Mouse (Mus musculus) left cerebral cortex, adult 2 months (tissue): Measurements from ENCODE around the gene Bcor. TPM values are rescaled to one million over a fixed set of nuclear protein-coding genes. Genes with fewer than 3 reads are reported as not detected.

Experiments used
- DNase-seq, 2 experiments: peaks; one replicate each; pipeline ENCODE4 v3.0.0; 2021 to 2022; ENCODE audit warnings: low spot score in 2 of 2, mixed read lengths in 1 of 2; ENCODE audit errors: extremely low spot score in 1 of 2
- H3K27ac ChIP-seq: fragments of 200-600 bp; 2 replicates; pipeline ENCODE4 v1.8.1; 2022
- H3K4me3 ChIP-seq: fragments of 200-600 bp; 2 replicates; pipeline ENCODE4 v1.8.1; 2022
- CTCF ChIP-seq: fragments of 200-600 bp; IDR thresholded peaks from 2 replicates; pipeline ENCODE4 v1.8.1; 2022; ENCODE audit warnings: antibody characterized with exemption, mild to moderate bottlenecking, moderate library complexity
- intact Hi-C: fragments of 180-260 bp; cut with DNase I; formaldehyde crosslinking; loops from one replicate; pipeline ENCODE4 v1.15.1; 2025
- total RNA-seq, 2 experiments: library from RNA; stranded (reverse); gene quantifications; 2 replicates each; pipeline ENCODE4 v1.2.3; 2021

Gene Bcor
- total RNA-seq, 2 experiments from 2014 or later: 33.4 to 38.0 TPM

GRCm38 (mm10) chrX:12005181-12006030, 154.7 kb downstream of the Bcor start:
- peak in 1 of 2 experiments; percentile 24 for DNase-seq
- TF ChIP-seq CTCF: no peak
- intact Hi-C loops: loop anchor here (2.0 to 10.0 kb wide), 7 partner anchors 73 to 341 kb away; no protein-coding TSS in a partner anchor
- Histone ChIP-seq H3K27ac (peak overlapping the region; percentile 77), H3K4me3 (peak overlapping the region; percentile 49)

DNA sequence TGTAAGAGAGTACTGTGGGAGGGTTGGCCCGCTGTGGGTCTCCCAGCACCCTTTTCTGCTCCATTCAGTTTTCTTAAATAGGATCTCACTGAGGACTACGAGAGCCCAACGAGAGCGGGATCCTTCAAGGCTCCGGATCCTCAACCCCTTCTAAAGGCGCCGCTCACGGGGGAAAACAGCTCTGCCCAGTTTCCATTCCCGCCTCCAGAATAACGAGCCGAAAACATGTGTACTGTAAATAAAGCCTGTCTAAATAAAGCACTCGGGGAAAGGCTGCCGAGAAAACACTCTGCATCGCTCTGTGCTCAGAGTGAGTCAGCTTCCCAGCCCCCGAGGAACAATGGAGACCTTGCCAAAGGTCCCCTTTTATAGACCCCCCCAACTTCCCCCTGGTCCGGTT, 155.7 kb downstream of the Bcor start:
- Histone ChIP-seq H3K4me3 (no peak overlapping the region), H3K27ac (no peak overlapping the region)
- DNase-seq: no peak
- TF ChIP-seq CTCF: no peak
- intact Hi-C loops: loop anchor here (10.0 kb wide), 1 partner anchor 340 kb away; no protein-coding TSS in a partner anchor

- intact Hi-C loops: loop anchor here (10.0 kb wide), 1 partner anchor 339 kb away; no protein-coding TSS in a partner anchor
- H3K4me3 ChIP-seq: no peak overlapping the region
- DNase-seq: no peak
- no peak overlapping the region for H3K27ac ChIP-seq
- no peak for TF ChIP-seq CTCF
These were observed 156.2 kb downstream of the Bcor start for GRCm38 (mm10) chrX:12003947-12004346.

GRCm38 (mm10) chrX:12003539-12003938, 156.6 kb downstream of the Bcor start:
- Histone ChIP-seq H3K4me3 (no peak overlapping the region), H3K27ac (no peak overlapping the region)
- intact Hi-C loops: loop anchor here (10.0 kb wide), 1 partner anchor 339 kb away; no protein-coding TSS in a partner anchor
- no peak for DNase-seq
- TF ChIP-seq CTCF: no peak

- no peak for TF ChIP-seq CTCF
These were observed 157.0 kb downstream of the Bcor start for GRCm38 (mm10) chrX:12003106-12003505.

GRCm38 (mm10) chrX:12002596-12002995, 157.6 kb downstream of the Bcor start:
- no peak overlapping the region for H3K4me3 ChIP-seq
- no peak for DNase-seq
- no peak overlapping the region for H3K27ac ChIP-seq
- intact Hi-C loops: loop anchor here (10.0 kb wide), 1 partner anchor 338 kb away; no protein-coding TSS in a partner anchor
- no peak for TF ChIP-seq CTCF

More at GRCm38 (mm10) chrX:12003106-12003505, 157.0 kb downstream of the Bcor start:
- intact Hi-C loops: loop anchor here (10.0 kb wide), 1 partner anchor 338 kb away; no protein-coding TSS in a partner anchor
- Histone ChIP-seq H3K27ac (no peak overlapping the region), H3K4me3 (no peak overlapping the region)
- DNase-seq: no peak

GRCm38 (mm10) chrX:12001969-12002368, 158.2 kb downstream of the Bcor start:
- no peak overlapping the region for H3K27ac ChIP-seq
- DNase-seq: no peak
- no peak overlapping the region for H3K4me3 ChIP-seq
- intact Hi-C loops: loop anchor here (10.0 kb wide), 1 partner anchor 337 kb away; no protein-coding TSS in a partner anchor
- TF ChIP-seq CTCF: no peak

DNA sequence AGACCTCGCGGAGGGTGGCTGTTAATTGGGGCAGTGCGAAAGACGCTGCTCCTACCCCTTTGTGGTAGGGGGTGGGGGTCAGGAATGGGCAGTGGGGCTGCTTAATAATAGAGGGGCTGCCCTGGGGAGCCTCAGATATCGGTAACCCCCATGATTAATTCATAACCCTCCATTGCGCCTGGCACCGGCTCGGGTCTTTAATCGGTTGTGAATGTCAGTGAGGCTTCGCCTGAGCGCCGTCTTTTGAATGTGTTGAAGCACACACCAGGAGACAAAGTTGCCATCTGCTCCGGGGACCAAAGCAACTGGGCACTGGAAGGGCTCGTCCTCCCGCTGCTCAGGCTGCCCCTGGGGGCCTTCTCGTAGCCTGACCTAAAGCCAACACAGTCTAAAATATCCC, 158.8 kb downstream of the Bcor start:
- Histone ChIP-seq H3K27ac (no peak overlapping the region), H3K4me3 (no peak overlapping the region)
- intact Hi-C loops: loop anchor here (10.0 kb wide), 1 partner anchor 337 kb away; no protein-coding TSS in a partner anchor
- no peak for DNase-seq
- TF ChIP-seq CTCF: no peak

DNA sequence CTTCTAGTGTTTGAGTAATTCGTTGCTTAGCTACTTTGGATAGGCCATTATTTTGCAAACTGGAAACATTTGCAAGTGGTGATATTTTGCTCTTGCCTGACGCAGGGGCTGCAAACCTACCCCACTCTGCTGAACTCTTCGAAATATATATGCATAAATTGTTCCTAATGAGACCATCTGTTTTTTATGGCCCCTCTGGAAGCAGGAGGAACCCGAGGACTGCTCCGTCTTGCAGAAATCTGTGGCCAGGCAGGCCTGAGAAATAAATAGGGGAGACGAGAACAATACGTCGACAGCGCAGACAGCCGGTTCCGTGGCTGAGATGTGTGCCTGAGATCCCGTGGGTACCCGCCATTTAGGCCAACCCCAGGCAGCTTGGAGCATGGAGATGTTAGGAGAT, 159.5 kb downstream of the Bcor start:
- intact Hi-C loops: loop anchor here (10.0 kb wide), 1 partner anchor 336 kb away; no protein-coding TSS in a partner anchor
- no peak overlapping the region for H3K27ac ChIP-seq

DNA sequence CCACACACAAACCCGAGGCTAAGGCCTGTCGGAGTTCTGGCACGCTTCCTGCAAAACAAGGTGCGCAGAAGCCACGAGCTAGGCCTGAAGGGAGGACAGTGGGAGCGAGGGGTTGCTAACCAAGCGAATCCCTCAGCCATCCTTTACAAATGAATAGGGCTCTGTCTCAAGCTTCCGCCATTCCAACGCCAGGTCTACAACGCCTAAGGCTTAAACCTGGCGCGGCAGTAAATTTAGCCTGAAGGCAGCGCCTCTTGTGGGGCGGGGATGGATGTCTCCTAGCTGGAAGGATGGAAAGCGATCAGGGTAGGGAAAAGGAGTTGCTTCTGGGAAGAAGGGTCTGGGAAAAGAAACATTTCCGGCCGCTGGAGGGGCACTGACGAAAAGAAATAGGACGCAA, 160.2 kb downstream of the Bcor start:
- H3K27ac ChIP-seq: no peak overlapping the region
- TF ChIP-seq CTCF: no peak; the same call in 1 of the 2 replicates
- no peak for DNase-seq
- H3K4me3 ChIP-seq: no peak overlapping the region
- intact Hi-C loops: loop anchor here (10.0 kb wide), 1 partner anchor 335 kb away; no protein-coding TSS in a partner anchor

More for the DNA sequence above, 159.5 kb downstream of the Bcor start:
- no peak overlapping the region for H3K4me3 ChIP-seq
- TF ChIP-seq CTCF: no peak
- no peak for DNase-seq

DNA sequence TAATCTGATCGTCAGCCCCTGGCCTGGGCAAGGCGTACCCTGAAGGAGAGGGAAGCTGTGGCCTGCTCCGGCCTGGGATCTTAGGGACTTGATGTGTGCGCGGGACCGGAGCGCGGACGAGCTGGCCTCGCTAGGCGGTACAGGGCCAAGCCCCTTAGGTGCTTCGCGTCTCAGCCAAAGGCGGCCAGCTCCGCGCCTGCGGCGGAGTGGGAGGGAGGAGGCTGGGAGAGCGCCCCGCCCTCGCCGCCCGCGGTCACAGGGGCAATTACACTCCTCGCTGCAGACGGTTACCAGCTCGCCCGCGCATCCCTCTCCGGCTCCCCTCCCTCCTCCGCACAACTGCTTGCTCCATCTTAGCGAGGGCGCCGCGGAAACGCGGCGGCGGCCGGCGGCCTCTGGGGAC, 161.2 kb downstream of the Bcor start:
- no peak; the same call in none of the 2 replicates for TF ChIP-seq CTCF
- peak; percentile 53 for DNase-seq
- Histone ChIP-seq H3K4me3 (peak overlapping the region; percentile 39), H3K27ac (no peak overlapping the region)
- intact Hi-C loops: no loop called here

DNA sequence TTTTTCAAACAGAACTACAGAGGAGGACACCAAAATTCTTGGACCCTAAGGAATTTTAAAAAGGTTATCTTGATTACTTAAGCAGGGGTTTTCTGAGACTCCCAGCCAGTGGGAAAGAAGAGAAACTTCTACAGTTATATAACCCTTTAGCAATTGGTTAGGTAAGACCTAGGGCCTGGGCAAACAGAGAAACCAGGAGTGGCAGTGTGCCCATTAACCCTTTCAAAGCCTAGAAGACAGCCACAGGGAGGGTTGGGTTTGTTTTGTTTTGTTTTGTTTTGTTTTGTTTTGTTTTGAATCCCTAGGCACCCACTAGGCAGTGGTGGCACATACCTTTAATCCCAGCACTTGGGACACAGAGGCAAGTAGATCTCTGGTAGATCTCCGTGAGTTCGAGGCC, 163.3 kb downstream of the Bcor start:
- DNase-seq: no peak
- no peak for TF ChIP-seq CTCF
- Histone ChIP-seq H3K4me3 (no peak overlapping the region), H3K27ac (no peak overlapping the region)
- intact Hi-C loops: no loop called here
